17 mouse cellular contexts compared by ENCODE assay signal in genomic region chr8:31348504-31348903, GRCm38 (mm10).
"Had no signal": no experiment of that assay in that cellular context is flagged by ENCODE, and none has a peak within 500 bp of the region (broad histone marks: within the 10 kb centered on the region; RNA-seq: fewer than 3 reads in every experiment).

No protein-coding gene starts in this region.

- H3K9me3 ChIP-seq: neural tube, embryonic 12.5 days; neural tube, embryonic 13.5 days; neural tube, embryonic 15.5 days; stomach, embryonic 15.5 days had no signal

- H3K36me3 ChIP-seq: neural tube, embryonic 12.5 days; neural tube, embryonic 13.5 days; neural tube, embryonic 15.5 days; stomach, embryonic 15.5 days had no signal

- DNase-seq: retina, postnatal 1 day; right cerebral cortex, adult 18-20 months; right cerebral cortex, postnatal 14 days; right cerebral cortex, postnatal 25 days; right cerebral cortex, postnatal 4 days; spleen, adult 18-20 months; thymus, adult 18-20 months; thymus, adult 2 months; thymus, postnatal 14 days; thymus, postnatal 25 days; thymus, postnatal 36 days; thymus, postnatal 4 days had no signal

- H3K4me2 ChIP-seq: neural tube, embryonic 12.5 days; neural tube, embryonic 13.5 days; neural tube, embryonic 15.5 days; stomach, embryonic 15.5 days had no signal

- H3K4me1 ChIP-seq: neural tube, embryonic 12.5 days; neural tube, embryonic 13.5 days; neural tube, embryonic 15.5 days; stomach, embryonic 15.5 days had no signal

- H3K27ac ChIP-seq: neural tube, embryonic 12.5 days; neural tube, embryonic 13.5 days; neural tube, embryonic 15.5 days; stomach, embryonic 15.5 days; stomach, postnatal 0 days had no signal

- H3K4me3 ChIP-seq: neural tube, embryonic 12.5 days; neural tube, embryonic 13.5 days; neural tube, embryonic 15.5 days; stomach, embryonic 15.5 days had no signal

- H3K9ac ChIP-seq: neural tube, embryonic 12.5 days; neural tube, embryonic 13.5 days; neural tube, embryonic 15.5 days; stomach, embryonic 15.5 days had no signal

- H3K27me3 ChIP-seq: neural tube, embryonic 12.5 days; neural tube, embryonic 13.5 days; neural tube, embryonic 15.5 days; stomach, embryonic 15.5 days had no signal
